Mouse (Mus musculus) right cerebral cortex, adult 2 months (tissue): ENCODE measurements around the gene Vmn1r178.
"Not testable (repeated sequence)": the region's sequence is repeated elsewhere in the genome, so short reads cannot be mapped to it uniquely, and the experiment has no call there.

Experiments used
- DNase-seq, 2 experiments: peaks; one replicate each; pipeline ENCODE4 v3.0.0; 2021 to 2022; ENCODE audit warnings: low spot score in 2 of 2

Gene Vmn1r178

DNA sequence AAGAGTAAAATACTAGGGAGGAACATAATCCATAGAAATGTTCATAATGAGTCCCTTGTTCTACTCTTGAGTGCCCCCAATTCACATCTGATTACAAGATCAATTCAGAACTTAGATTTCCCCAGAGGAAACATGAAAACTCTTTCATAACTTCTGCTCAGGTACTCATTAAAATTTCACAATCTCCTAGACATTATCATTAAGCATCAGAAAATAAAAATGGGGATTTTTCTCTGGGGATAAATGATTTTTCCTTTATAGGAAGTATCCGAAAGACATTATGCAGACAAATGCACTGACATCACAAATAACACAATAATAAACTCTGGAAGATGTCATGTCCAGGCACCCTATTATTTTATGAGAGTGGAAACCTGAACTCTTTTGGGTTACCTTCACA, at the start of gene Vmn1r178:
Vmn1r178 (plus strand) TSS at position 301 of the 400 bp plus-strand sequence.
- DNase-seq, result no peak

DNA sequence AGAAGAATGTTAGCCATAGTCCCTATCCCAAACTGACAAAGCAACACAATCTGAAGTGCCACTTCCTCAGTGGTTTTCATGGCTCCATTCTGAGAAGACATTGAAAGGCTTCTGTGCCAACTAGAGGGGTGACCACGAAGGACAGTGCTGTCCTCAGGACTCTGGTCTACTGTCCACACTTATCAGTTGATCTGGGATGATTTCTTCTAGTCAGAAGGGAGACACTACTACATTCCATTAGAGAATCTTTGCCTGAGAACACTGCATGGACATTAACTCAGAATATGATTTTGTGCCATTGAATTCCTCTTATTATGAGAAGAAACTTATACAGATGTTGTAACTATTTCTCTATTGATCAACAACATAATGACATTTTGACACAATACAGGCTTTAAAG, 25.5 kb upstream of the Vmn1r178 start, which contains the start of gene Vmn1r177:
Vmn1r177 (minus strand) TSS at position 101 of the 400 bp plus-strand sequence.
- DNase-seq, result not testable (repeated sequence)

DNA sequence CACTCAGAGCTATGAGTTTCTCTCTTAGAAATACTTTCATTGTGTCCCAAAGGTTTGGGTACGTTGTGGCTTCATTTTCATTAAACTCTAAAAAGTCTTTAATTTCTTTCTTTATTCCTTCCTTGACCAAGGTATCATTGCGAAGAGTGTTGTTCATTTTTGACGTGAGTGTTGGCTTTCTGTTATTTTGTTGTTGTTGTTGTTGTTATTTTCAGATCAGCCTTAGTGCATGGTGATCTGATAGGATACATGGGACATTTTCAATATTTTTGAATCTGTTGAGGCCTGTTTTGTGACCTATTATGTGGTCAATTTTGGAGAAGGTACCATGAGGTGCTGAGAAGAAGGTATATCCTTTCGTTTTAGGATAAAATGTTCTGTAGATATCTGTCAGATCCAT, 14.9 kb upstream of the Vmn1r178 start:
- DNase-seq, result not testable (repeated sequence)

DNA sequence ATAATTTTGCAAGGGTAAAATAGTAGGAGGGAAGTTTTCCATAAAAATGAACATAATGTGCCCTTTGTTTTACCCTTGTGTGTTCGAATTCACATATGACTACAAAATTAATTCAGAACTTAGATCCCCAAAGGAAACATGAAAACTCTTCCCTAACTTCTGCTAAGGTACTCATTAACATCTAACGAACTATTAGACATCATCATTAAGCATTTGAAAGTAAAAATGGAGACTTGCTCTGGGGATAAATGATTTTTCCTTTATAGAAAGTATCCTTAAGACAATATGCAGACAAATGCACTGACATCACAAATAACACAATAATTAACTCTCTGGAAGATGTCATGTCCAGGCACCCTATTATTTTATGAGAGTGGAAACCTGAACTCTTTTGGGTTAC, 34.9 kb downstream of the Vmn1r178 start, which contains the start of gene Vmn1r179:
Vmn1r179 (plus strand) TSS at position 301 of the 400 bp plus-strand sequence.
- DNase-seq, result no peak
